Mouse (Mus musculus) frontal cortex, adult 2 months (tissue): ENCODE data around the gene Tex19.1. TPM values are rescaled to one million over a fixed set of nuclear protein-coding genes. Genes with fewer than 3 reads are reported as not detected.

Source experiments
- DNase-seq, 2 experiments: peaks; one replicate each; pipeline ENCODE4 v3.0.0; 2022; ENCODE audit warnings: low spot score in 1 of 2; ENCODE audit errors: extremely low spot score in 1 of 2
- polyA plus RNA-seq: library from polyadenylated mRNA; depleted of rRNA; stranded (reverse); fragments of >200 nt; gene quantifications from 2 replicates; pipeline ENCODE4 v1.2.3, GENCODE M21; 2012; rRNA removed

The Tex19.1 gene
- polyA plus RNA-seq, 1 experiment, result 0.04 TPM

DNA sequence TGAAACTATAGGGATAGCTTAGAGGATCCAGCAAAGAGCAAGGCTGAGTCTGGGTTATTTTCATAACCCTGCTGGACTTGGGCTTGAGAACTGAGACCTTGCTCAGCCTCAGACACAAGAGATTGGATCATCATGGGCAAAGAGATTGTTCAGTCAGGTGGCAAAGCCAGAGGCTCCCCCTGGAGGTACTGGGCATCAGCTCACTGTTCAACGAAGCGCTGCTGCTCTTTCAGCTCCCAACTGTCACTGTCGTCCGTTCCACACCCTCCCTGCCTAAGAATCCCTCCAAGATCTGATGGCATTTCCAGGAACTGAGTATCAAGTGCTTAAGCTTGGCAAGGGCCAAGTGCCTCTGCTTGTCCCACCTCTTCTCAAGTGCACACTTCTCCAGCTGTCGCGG is 7.2 kb upstream of the Tex19.1 start:
- no peak for DNase-seq

DNA sequence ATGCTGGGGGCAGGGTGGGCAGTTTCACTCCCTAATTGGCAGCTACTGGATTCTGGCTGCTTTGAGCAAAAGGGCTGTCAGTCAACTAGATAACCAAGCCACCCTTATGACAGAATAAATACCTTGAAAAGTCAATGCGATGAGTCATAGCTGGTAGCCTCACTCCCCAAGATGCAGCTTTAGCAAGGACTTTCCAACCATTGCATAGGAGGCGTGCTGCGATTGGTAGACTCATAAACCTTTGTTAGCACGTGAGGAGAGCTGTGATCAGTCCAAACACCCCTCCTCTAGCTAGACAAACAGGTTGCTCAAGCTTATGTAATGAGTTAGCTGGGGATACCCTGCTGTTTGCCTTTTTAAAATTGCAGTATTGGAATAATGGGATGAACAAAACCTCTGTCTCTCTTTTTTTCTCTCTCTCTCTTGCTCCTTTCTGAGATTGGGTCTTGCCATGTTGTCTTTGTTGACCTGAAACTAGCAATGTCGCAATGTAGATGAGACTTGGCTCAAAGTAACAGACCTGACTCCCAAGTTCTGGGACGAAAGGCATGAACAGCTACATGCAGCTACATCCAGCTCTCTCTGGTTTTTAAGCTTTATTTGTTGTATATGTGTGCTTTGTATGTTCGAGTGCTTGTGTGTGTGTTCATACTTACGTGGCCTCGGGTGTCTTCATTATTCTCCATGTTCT is 2.5 kb upstream of the Tex19.1 start:
- no peak for DNase-seq

DNA sequence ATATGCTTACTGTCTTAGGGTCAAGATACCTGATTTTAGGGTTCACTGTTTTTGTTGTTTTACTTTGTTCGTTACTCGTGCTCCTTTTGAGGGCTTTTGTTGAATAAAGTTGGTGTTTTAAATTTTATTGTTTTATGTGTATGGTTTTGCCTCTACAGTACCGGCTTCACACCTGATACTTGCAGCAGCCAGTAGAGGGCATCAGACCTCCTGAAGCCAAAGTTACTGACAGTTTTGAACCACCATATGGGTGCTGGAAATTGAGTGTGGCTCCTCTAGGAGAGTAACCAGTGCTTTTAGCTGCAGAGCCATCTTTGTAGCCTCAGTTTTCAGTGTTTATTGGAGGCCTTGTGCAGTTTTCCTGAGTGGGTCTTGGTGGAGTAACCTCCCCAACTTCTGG is 2.2 kb downstream of the Tex19.1 start:
- DNase-seq, result no peak

DNA sequence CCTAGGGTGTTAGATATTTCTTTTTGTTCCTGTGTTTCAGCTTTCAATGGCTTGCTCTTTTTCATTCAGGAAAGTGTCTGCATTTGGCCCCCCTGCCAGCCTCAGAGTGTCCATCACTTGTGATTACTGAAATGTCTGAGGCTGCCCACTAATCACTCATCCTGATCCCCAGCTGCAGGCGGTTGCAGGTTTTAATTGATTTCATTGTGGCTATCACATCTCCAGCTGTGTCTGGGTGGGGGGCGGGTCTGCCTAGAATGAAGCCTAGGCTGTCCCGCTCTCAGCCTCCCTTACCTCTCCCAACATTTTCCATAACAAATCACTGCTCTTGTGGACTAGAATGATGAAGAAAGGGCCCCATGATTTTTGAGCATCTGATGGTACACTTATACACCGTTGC is 8.3 kb downstream of the Tex19.1 start:
- no peak for DNase-seq

DNA sequence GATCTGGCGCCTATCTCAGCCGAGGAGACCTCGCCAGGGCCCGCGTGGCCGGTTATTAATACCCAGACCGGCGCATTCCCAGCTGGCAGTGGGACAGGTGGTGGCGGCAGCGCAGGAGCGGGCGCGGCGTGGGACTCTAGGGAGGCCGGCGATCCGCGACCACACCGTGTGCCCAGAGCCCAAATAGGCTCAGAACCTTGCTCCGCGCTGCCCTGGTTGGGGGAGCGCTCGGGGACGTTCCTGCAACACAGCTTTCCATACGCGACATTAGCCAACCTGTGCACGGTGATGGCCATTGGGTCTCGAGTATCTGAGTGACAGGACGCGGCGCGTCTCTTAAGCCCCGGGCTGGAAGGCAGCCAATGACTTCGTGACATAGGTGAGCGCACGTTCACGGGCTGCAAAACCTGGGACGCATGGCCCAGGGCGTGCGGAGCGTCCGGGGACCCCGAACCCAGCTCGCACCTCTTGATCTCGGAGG is 10.5 kb downstream of the Tex19.1 start:
- DNase-seq, result no peak

DNA sequence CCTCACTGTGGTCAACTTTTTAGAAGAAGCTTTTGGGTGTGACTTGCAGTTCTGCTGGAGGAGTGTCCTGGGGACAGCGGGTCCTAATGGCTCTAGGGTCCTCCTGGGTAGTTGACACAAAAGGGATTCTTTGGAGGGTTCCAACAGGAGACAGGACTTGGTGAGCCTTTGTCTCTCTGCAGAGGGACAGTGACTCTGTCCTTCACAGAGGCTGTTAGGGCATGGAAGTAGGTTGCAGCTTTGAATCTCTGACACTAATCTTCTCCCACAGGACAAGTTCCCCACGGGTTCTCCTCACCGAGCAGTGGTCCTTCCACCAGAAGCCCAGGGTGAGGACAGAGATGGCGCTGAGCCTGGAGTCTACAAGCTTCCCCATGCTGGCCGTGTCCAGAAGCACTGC is 14.0 kb downstream of the Tex19.1 start, which contains the start of gene Uts2r:
TSS of gene Uts2r (plus strand) at position 301 of the 400 bp plus-strand sequence.
- no peak for DNase-seq

DNA sequence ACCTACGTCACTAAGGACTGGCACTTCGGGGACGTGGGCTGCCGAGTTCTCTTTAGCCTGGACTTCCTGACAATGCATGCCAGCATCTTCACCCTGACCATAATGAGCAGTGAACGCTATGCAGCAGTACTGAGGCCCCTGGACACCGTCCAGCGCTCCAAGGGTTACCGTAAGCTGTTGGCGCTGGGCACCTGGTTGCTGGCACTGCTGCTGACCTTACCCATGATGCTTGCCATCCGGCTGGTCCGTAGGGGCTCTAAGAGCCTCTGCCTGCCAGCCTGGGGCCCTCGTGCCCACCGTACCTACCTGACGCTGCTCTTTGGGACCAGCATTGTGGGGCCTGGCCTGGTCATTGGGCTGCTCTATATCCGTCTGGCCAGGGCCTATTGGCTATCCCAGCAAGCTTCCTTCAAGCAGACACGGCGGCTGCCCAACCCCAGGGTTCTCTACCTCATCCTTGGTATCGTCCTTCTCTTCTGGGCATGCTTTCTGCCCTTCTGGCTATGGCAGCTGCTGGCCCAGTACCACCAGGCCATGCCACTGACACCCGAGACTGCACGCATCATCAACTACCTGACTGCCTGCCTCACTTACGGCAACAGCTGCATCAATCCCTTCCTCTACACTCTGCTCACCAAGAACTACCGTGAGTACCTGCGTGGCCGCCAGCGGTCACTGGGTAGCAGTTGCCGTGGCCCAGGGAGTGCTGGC is 14.8 kb downstream of the Tex19.1 start:
- no peak for DNase-seq

DNA sequence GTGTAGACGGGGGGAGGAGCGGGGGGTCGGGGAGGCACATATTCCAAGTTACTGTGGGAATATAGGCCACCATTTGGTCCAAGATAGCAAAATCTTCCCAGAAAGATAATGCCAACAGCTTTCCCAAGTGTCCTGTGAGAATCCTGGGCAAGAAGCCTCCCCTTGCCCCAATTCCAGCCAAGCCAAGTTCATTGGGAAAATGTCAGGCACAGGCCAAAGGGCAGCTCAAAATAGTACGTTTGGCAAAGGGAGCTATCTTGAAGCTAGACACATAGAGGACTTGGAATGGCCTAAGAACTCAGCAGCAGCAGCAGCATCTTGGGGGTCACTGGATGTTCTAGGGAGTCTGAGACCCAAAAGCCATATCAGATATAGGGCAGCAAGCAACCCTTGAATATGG is 17.8 kb downstream of the Tex19.1 start:
- DNase-seq, result no peak

DNA sequence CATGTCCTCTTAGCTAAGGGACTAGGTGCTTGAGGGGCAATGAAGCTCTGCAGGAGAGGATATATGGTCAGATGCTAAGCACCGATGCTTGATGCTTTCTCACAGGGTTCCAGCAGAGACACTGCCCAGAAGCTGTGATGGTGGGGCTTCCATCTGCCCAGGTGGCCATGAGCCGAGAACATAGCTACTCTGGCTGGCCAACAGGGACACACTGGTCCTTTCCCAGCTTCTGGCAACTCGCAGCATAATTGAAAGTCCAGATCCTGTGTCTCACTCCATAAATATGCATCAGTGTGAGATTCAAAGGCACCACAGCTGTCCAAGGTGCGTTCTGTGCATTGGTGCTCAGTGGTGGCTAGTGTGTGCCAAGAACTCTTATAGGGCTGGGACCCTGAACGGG is 27.3 kb downstream of the Tex19.1 start:
- DNase-seq, result no peak

DNA sequence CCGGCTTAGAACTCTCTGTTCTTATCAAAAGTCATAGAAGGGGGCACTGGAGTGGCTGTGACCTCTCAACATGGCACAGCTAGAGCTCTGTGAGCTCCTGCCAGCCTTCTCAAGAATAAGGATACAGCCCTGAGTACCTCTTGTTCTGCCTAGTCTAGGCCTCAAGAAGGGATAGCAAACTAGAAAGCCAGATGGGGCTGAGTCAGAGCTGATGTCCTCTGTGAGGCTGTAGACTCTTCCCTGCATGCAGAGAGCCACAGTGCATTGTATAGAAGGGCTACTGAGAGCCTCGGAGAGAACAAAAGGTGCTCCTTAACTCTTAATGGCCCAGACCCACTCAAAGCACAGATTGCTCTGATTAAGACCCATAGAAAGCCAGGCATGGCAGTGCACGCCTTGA is 28.3 kb downstream of the Tex19.1 start:
- peak in 1 of 2 experiments; percentile 14 for DNase-seq

DNA sequence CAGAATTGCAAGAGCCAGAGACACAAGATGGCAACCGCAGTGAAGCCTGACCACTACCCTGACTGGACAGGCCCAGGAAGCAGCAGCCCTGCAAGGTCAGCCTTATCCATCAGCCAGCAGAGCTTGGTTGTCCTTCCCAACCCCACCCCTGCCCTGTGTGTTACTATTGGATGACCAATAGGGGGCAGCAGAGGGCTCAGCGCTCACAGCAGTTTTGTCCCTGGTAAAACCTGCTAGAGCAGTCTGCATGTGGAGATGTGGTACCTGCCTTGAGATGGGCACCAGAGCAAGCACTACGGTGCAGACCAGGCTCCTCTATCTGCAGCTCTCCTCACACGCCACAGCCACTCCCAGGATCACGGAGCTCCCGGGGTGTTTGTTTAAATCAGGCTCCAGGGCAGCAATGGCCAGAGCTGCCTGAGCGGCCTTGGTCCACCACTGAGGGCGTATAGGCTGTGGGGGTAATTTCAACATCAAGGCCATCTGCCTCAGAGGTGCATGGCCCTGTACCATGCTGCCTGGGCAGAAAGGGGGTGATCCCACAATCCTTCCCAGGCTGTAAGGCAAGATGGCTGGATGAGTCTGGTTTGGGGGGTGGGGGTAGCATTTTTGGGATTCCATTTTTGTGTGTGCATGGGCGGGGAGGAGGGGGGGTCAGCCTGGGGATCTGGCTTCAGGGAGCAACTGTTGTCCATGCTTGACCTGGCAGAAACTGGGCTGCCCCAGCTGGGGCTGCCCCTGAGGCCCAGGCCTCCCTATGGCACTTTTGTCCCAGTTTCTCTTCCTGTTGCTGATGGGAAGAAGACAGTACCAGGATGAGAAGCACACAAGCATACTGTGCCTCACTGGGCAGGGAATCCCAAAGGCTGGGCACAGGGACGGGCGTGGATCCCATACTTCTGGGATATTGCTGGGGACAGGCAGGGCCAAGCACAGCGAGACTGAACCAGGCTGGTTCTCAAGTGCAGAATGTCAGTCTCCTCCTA is 30.6 kb downstream of the Tex19.1 start:
- DNase-seq, result peak in 1 of 2 experiments; percentile 70

DNA sequence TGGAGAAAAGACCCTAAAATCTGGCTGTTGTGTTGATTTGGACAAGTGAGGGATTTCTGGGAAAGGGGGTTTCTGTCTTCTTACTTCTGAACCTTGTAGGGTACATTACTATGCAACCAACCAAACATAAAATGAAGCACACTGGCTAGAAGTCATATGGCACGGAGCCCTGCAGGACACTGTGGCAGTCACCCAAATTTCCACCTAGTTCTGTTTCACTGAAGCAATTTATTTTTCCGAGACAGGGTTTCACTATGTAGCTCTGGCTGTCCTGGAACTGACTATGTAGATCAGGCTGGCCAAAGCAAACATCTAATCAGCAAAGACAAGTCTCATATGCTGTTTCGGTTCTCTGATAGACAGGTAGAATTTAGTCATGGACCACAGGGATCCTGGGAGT is 43.7 kb downstream of the Tex19.1 start:
- no peak for DNase-seq

DNA sequence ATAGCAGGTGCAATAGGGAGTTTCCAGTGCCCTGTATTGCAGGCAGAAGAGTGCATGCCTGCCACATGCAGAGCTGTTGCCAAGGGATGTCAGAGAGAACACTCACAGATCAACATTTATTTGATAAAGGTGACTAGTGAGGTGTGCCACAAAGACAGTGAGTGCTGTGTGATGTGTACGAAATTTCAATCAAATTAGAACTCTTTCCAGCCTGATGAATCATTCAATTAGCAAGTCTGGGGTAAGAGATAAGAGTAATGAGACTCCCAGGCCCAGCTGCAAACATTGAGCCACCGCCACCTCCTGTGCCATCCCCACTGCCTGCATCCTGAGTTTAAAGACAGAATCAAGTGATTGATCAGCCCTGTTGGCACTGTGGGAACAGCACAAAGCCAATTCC is 46.8 kb downstream of the Tex19.1 start:
- no peak for DNase-seq

DNA sequence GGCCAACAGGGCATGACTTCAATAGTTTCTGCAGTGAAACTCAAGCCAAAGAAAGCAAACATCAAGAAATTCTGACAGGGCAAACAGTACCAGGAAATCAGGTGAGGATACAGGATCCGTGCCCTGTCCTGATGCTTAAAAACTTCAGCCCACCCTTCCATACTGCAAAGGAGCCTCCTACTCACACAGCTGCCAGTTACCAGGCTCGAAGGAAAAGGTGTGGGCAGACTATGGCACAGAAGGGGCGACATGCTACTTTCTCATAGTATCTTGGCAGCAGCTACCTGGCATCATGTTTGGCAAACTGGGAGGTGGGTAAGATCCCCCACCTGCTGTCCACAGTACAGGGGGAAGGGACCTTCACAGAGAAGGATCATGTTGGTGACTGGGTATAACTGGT is 47.5 kb downstream of the Tex19.1 start:
- DNase-seq, result peak in 1 of 2 experiments; percentile 42

Other genes with a start within 250 kb of the Tex19.1 start
- 11.3 and 12.8 TPM in 2 replicates for gene Ccdc57, start 213.3 kb upstream of the Tex19.1 start, polyA plus RNA-seq
- gene Slc16a3, start 197.7 kb upstream of the Tex19.1 start, polyA plus RNA-seq, result 3.2 and 3.9 TPM in 2 replicates
- gene Csnk1d, start 154.8 kb upstream of the Tex19.1 start, polyA plus RNA-seq, result 103 and 105 TPM in 2 replicates
- gene Cd7, start 106.7 kb upstream of the Tex19.1 start, polyA plus RNA-seq, result 1.5 and 1.8 TPM in 2 replicates
- not detected in 2 replicates for gene Sectm1b, start 82.6 kb upstream of the Tex19.1 start, polyA plus RNA-seq
- gene Sectm1a, start 64.9 kb upstream of the Tex19.1 start, polyA plus RNA-seq, result 0.08 TPM in 1 of 2 replicates, not detected in the other
- gene Tex19.2, start 27.5 kb upstream of the Tex19.1 start, polyA plus RNA-seq, result not detected in 2 replicates
- 0.10 and 0.11 TPM in 2 replicates for gene Uts2r, start 14.1 kb downstream of the Tex19.1 start, polyA plus RNA-seq
- 67.3 and 70.2 TPM in 2 replicates for gene Hexdc, start 58.3 kb downstream of the Tex19.1 start, polyA plus RNA-seq
- gene Ogfod3, start 58.6 kb downstream of the Tex19.1 start, polyA plus RNA-seq, result 7.6 and 8.9 TPM in 2 replicates
- 23.8 and 26.3 TPM in 2 replicates for gene Cybc1, start 83.2 kb downstream of the Tex19.1 start, polyA plus RNA-seq
- 39.7 and 40.6 TPM in 2 replicates for gene Narf, start 91.1 kb downstream of the Tex19.1 start, polyA plus RNA-seq
- 48.3 and 51.0 TPM in 2 replicates for gene Foxk2, start 113.8 kb downstream of the Tex19.1 start, polyA plus RNA-seq
- 72.8 and 74.8 TPM in 2 replicates for gene Wdr45b, start 208.3 kb downstream of the Tex19.1 start, polyA plus RNA-seq
- gene Rab40b, start 242.1 kb downstream of the Tex19.1 start, polyA plus RNA-seq, result 50.7 and 51.4 TPM in 2 replicates